Mouse (Mus musculus): ENCODE measurements around the gene Fgf11.

- TF ChIP-seq POLR2A (IDR thresholded peaks at IDR 0.05; ENCODE audit: low read depth, low read length) (no peak), CTCF (IDR thresholded peaks at IDR 0.05; ENCODE audit: extremely low read depth, insufficient read length, insufficient replicate concordance, low read depth, low read length) (no peak)
Observed at GRCm38 (mm10) chr11:69849128-69849527, 47.5 kb upstream of the Fgf11 start.

Data from small intestine, adult 2 months (tissue).